Mouse (Mus musculus) hindbrain, embryonic 14.5 days (tissue): ENCODE measurements around the gene Lsamp. TPM values are rescaled to one million over a fixed set of nuclear protein-coding genes. Genes with fewer than 3 reads are reported as not detected.

Experiments
- ATAC-seq: fragments of 200-750 bp; cut with Nextera tagmentation; 2 replicates; pipeline ENCODE4 v1.8.0; 2017; ENCODE audit warnings: moderate number of reproducible peaks, mild to moderate bottlenecking, moderate TSS enrichment, moderate library complexity; ENCODE audit not compliant: low FRiP score
- DNase-seq: peaks from one replicate; pipeline ENCODE4 v3.0.0-alpha.2; 2015; ENCODE audit warnings: low spot score
- H3K27ac ChIP-seq: fragments of 300-500 bp; sonication (generic); 2 replicates; pipeline ENCODE4 v1.5.1; 2014; ENCODE audit warnings: mild to moderate bottlenecking, moderate library complexity
- H3K27me3 ChIP-seq: fragments of 300-500 bp; sonication (generic); 2 replicates; pipeline ENCODE4 v1.6.1; 2014; ENCODE audit warnings: mild to moderate bottlenecking, low read length, mixed read lengths; ENCODE audit not compliant: control insufficient read depth, insufficient read depth
- H3K36me3 ChIP-seq: fragments of 300-500 bp; sonication (generic); replicated peaks from 2 replicates; pipeline ENCODE4 v1.6.1; 2014; ENCODE audit not compliant: control insufficient read depth, insufficient read depth
- H3K4me1 ChIP-seq: fragments of 300-500 bp; sonication (generic); replicated peaks from 2 replicates; pipeline ENCODE4 v1.6.1; 2014; ENCODE audit warnings: antibody characterized with exemption, low read length, mixed read lengths; ENCODE audit not compliant: control insufficient read depth, insufficient read depth
- H3K4me2 ChIP-seq: fragments of 300-500 bp; sonication (generic); replicated peaks from 2 replicates; pipeline ENCODE4 v1.6.1; 2014; ENCODE audit warnings: mild to moderate bottlenecking, moderate library complexity
- H3K4me3 ChIP-seq: fragments of 300-500 bp; sonication (generic); replicated peaks from 2 replicates; pipeline ENCODE4 v1.5.1; 2014; ENCODE audit warnings: mild to moderate bottlenecking, low read length
- H3K9ac ChIP-seq: fragments of 300-500 bp; sonication (generic); 2 replicates; pipeline ENCODE4 v1.6.1; 2014
- H3K9me3 ChIP-seq: fragments of 300-500 bp; sonication (generic); 2 replicates; pipeline ENCODE4 v1.6.1; 2016; ENCODE audit warnings: low read length; ENCODE audit not compliant: control insufficient read depth
- WGBS: fragments of 180-500 bp; shearing (Covaris S2); extraction: QIAGEN DNeasy Blood & Tissue Kit; methylation state at CpG from one replicate; pipeline ENCODE4 v1.1.7; 2014; 5-methylcytosine and 5-hydroxymethylcytosine counted together
- polyA plus RNA-seq: library from polyadenylated mRNA; unstranded; fragments of >200 nt; fragmentation: Nextera tagmentation; extraction: Ambion mirVana; gene quantifications from 2 replicates; pipeline ENCODE4 v1.2.1, GENCODE M21; 2014

Gene Lsamp
- polyA plus RNA-seq, 1 experiment from 2014 or later, result 88.1 TPM

DNA sequence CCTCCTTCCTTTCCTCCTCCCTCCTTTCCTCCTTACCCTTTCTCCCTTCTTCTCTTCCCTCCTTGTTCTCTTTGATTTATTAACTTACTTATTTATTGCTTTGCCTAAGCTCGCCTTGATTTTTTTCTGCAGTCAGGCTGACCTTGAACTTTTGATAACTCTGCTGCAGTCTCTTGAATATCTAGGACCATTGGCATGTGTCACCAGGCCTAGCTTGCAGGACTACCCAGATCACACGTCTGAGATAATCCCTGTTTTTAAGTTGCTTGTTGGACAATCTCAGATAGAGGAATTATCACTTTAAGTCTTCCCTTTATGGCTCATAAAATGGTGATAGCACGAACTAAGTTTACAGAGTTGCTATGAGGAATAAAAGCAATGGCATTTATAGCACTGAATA, 1399.5 kb downstream of the Lsamp start:
- Histone ChIP-seq H3K27ac (no peak overlapping the region), H3K27me3 (no peaks in the 10 kb centered on the region), H3K4me3 (no peak overlapping the region), H3K36me3 (no peaks in the 10 kb centered on the region), H3K4me2 (no peak overlapping the region), H3K9me3 (no peaks in the 10 kb centered on the region), H3K9ac (no peak overlapping the region), H3K4me1 (no peaks in the 10 kb centered on the region)
- ATAC-seq (no peak), DNase-seq (no peak)
- 81% methylated on average over 3 of the region's 3 CpGs for WGBS

- DNase-seq, result no peak
- Histone ChIP-seq H3K27me3 (no peaks in the 10 kb centered on the region), H3K4me2 (no peak overlapping the region), H3K9me3 (no peaks in the 10 kb centered on the region), H3K36me3 (no peaks in the 10 kb centered on the region), H3K4me3 (no peak overlapping the region), H3K27ac (no peak overlapping the region), H3K9ac (no peak overlapping the region), H3K4me1 (no peaks in the 10 kb centered on the region)
- no peak for ATAC-seq
- WGBS, result 85% methylated on average over 1 of the region's 1 CpGs
These were observed 1400.1 kb downstream of the Lsamp start for GRCm38 (mm10) chr16:41384288-41384687.

- H3K9me3 ChIP-seq, result no peaks in the 10 kb centered on the region
- no peak for ATAC-seq
- 54% methylated on average over 7 of the region's 7 CpGs for WGBS
- no peak for DNase-seq
- no peaks in the 10 kb centered on the region for H3K36me3 ChIP-seq
- no peak overlapping the region for H3K9ac ChIP-seq
- H3K27me3 ChIP-seq, result no peaks in the 10 kb centered on the region
- H3K4me2 ChIP-seq, result no peak overlapping the region
- no peak overlapping the region for H3K4me3 ChIP-seq
- no peak overlapping the region for H3K27ac ChIP-seq
- no peaks in the 10 kb centered on the region for H3K4me1 ChIP-seq
These were observed 1424.7 kb downstream of the Lsamp start for GRCm38 (mm10) chr16:41408850-41409249.

- 68% methylated on average over 3 of the region's 3 CpGs for WGBS
- ATAC-seq, result no peak
These were observed 1426.5 kb downstream of the Lsamp start for GRCm38 (mm10) chr16:41410671-41411070.

GRCm38 (mm10) chr16:41417363-41417762, 1433.2 kb downstream of the Lsamp start:
- Histone ChIP-seq H3K4me2 (no peak overlapping the region), H3K4me3 (no peak overlapping the region), H3K9me3 (no peaks in the 10 kb centered on the region), H3K27ac (no peak overlapping the region), H3K36me3 (no peaks in the 10 kb centered on the region), H3K4me1 (no peaks in the 10 kb centered on the region), H3K27me3 (no peaks in the 10 kb centered on the region), H3K9ac (no peak overlapping the region)
- ATAC-seq (no peak), DNase-seq (no peak)
- 76% methylated on average over 5 of the region's 5 CpGs for WGBS

More at GRCm38 (mm10) chr16:41410671-41411070, 1426.5 kb downstream of the Lsamp start:
- Histone ChIP-seq H3K4me1 (no peaks in the 10 kb centered on the region), H3K4me2 (no peak overlapping the region), H3K9me3 (no peaks in the 10 kb centered on the region), H3K4me3 (no peak overlapping the region), H3K9ac (no peak overlapping the region), H3K36me3 (no peaks in the 10 kb centered on the region), H3K27ac (no peak overlapping the region), H3K27me3 (no peaks in the 10 kb centered on the region)
- DNase-seq, result no peak

- H3K9me3 ChIP-seq, result no peaks in the 10 kb centered on the region
- H3K36me3 ChIP-seq, result no peaks in the 10 kb centered on the region
- ATAC-seq, result no peak
- no peaks in the 10 kb centered on the region for H3K4me1 ChIP-seq
- no peak overlapping the region for H3K9ac ChIP-seq
- H3K27me3 ChIP-seq, result no peaks in the 10 kb centered on the region
- WGBS, result 67% methylated on average over 2 of the region's 2 CpGs
- H3K27ac ChIP-seq, result no peak overlapping the region
- no peak for DNase-seq
- H3K4me3 ChIP-seq, result no peak overlapping the region
- H3K4me2 ChIP-seq, result no peak overlapping the region
These were observed 1483.2 kb downstream of the Lsamp start for GRCm38 (mm10) chr16:41467391-41467790.

DNA sequence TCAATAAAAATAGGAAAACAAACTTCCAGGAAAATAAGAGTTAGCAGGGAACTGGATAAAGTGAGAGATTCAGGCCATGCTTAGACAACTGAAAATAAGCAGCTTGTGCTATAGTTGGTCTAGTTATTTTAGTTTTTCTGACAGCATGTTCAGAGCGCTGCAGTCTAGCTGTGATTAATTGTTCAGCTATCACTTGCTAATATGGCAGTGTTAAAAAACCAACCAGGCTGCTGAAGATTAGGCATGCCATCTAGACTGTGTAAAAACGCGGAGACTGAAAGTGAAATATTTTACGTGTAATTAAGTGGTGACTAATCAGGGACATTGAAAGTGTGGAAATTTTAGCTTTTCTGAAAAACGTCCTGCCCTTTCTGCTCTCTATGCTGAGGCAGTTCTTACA, 1494.5 kb downstream of the Lsamp start:
- Histone ChIP-seq H3K4me1 (no peaks in the 10 kb centered on the region), H3K9me3 (no peaks in the 10 kb centered on the region), H3K4me3 (no peak overlapping the region), H3K27ac (no peak overlapping the region), H3K9ac (no peak overlapping the region), H3K27me3 (no peaks in the 10 kb centered on the region), H3K36me3 (no peaks in the 10 kb centered on the region), H3K4me2 (no peak overlapping the region)
- ATAC-seq, result no peak
- DNase-seq, result no peak
- 77% methylated on average over 5 of the region's 5 CpGs for WGBS

DNA sequence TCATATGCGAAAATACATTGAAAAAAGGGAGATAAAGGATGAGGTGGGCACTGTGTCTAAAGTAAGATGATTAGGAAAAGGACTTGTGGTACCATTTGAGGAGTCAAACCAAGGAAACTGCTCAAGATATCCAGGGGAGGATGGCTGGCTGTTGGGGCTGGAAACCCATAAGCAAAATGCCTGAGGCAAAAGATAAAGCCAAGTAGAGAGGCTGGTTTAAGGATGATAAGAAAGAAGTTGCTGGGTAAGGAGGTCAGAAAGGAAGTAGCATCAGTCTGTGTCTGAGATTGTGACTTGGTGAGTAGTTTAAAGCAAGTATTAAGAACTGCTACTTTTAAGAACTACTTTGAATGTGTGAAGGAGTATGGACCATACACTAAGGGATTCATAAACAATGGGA, 1497.7 kb downstream of the Lsamp start:
- ATAC-seq (no peak), DNase-seq (no peak)
- Histone ChIP-seq H3K9ac (no peak overlapping the region), H3K4me1 (no peaks in the 10 kb centered on the region), H3K4me2 (no peak overlapping the region), H3K27ac (no peak overlapping the region), H3K27me3 (no peaks in the 10 kb centered on the region), H3K36me3 (no peaks in the 10 kb centered on the region), H3K9me3 (no peaks in the 10 kb centered on the region), H3K4me3 (no peak overlapping the region)
- WGBS, result 96% methylated on average over 1 of the region's 1 CpGs

DNA sequence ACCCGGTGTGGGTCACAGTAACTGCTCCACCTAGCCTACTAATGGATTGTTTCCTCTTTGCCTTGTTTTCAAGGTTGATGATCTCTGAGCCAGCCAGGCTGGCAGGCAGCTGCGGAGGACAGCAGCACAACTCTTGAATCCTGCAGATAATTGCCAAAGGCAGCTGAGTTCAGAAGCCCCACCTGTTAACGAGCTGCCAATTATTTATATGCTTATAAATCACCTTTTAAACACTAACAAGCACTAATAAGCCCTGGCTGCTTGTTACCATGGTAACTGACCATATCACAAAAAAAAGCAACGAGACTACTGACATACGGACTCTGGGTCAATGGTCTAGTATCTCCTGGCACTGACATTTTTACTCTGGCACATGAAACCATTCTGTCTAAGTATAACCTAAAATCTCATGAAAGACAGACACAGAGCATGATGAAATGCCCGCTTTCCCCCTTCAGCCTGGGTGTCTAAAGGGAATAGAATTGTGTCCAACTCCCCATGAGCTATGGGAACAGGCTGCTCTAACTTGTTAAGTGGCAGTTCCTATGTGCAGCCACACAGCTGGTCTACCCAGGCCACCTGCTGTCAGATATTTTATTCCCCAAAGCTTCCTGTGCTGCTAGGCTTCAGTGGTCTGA, 1526.9 kb downstream of the Lsamp start:
- Histone ChIP-seq H3K4me1 (peaks cover 8% of the 10 kb centered on the region; the same call in 1 of the 2 replicates), H3K9ac (no peak overlapping the region), H3K27me3 (no peaks in the 10 kb centered on the region), H3K4me3 (no peak overlapping the region), H3K9me3 (no peaks in the 10 kb centered on the region), H3K4me2 (no peak overlapping the region), H3K36me3 (no peaks in the 10 kb centered on the region), H3K27ac (peak overlapping the region; percentile 26; the same call in 1 of the 2 replicates)
- DNase-seq (no peak), ATAC-seq (peak; percentile 53; the same call in 1 of the 2 replicates)
- WGBS, result 49% methylated on average over 6 of the region's 6 CpGs

DNA sequence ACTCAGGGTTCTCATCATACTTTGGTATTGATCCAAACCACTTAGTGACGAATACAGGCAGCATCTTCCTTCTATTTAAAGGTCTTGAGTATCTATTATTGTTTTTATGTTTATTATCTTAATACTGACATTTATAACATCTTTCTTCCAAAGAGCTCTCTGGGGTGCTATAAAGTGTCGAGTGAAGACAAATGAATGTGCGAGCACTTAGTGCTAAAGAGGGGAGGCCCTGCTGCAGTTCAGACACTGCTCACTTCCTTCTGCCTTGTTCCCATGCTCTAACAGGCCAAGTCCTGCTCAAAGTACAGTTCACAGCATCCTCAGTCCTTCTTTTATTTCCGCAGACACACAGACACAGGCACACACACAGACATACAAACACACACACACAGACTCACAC, 1537.4 kb downstream of the Lsamp start:
- no peak overlapping the region for H3K27ac ChIP-seq
- no peaks in the 10 kb centered on the region for H3K27me3 ChIP-seq
- no peak for ATAC-seq
- H3K36me3 ChIP-seq, result no peaks in the 10 kb centered on the region
- H3K4me2 ChIP-seq, result no peak overlapping the region
- H3K4me1 ChIP-seq, result no peaks in the 10 kb centered on the region
- H3K9me3 ChIP-seq, result no peaks in the 10 kb centered on the region
- no peak overlapping the region for H3K9ac ChIP-seq
- H3K4me3 ChIP-seq, result no peak overlapping the region
- 50% methylated on average over 4 of the region's 4 CpGs for WGBS
- peak; percentile 24 for DNase-seq
